Mouse (Mus musculus) heart, postnatal 4 days (tissue): Measurements from ENCODE around the gene Rapgef2. TPM values are rescaled to one million over a fixed set of nuclear protein-coding genes. Genes with fewer than 3 reads are reported as not detected.
A peak's percentile ranks its signal among the peaks of the same experiment; 100 is the strongest.

Experiments used
- DNase-seq: peaks from one replicate; pipeline ENCODE4 v3.0.0; 2021
- total RNA-seq, 2 experiments: library from RNA; stranded (reverse); gene quantifications; 2 replicates each; pipeline ENCODE4 v1.2.3; 2021

Rapgef2 gene
- total RNA-seq, 2 experiments from 2014 or later = 37.0 to 40.6 TPM

- no peak for DNase-seq
Observed at GRCm38 (mm10) chr3:79283031-79283430, 3.3 kb downstream of the Rapgef2 start.

GRCm38 (mm10) chr3:79275856-79276645 lies 10.3 kb downstream of the Rapgef2 start:
- no peak for DNase-seq

- no peak for DNase-seq
Observed at GRCm38 (mm10) chr3:79273350-79273749, 13.0 kb downstream of the Rapgef2 start.

- no peak for DNase-seq
Observed at GRCm38 (mm10) chr3:79272939-79273338, 13.4 kb downstream of the Rapgef2 start.

- DNase-seq = no peak
Observed at GRCm38 (mm10) chr3:79270980-79271555, 15.2 kb downstream of the Rapgef2 start.

GRCm38 (mm10) chr3:79269872-79270271 lies 16.4 kb downstream of the Rapgef2 start:
- no peak for DNase-seq

- no peak for DNase-seq
Observed at GRCm38 (mm10) chr3:79266976-79267375, 19.3 kb downstream of the Rapgef2 start.

GRCm38 (mm10) chr3:79261816-79262316 lies 24.5 kb downstream of the Rapgef2 start:
- DNase-seq = no peak

- no peak for DNase-seq
Observed at GRCm38 (mm10) chr3:79254023-79254422, 32.3 kb downstream of the Rapgef2 start.

- DNase-seq = no peak
Observed at GRCm38 (mm10) chr3:79253416-79253815, 32.9 kb downstream of the Rapgef2 start.

- DNase-seq = no peak
Observed at GRCm38 (mm10) chr3:79252921-79253394, 33.4 kb downstream of the Rapgef2 start.

GRCm38 (mm10) chr3:79249955-79250354 lies 36.4 kb downstream of the Rapgef2 start:
- DNase-seq = no peak

GRCm38 (mm10) chr3:79248659-79249235 lies 37.6 kb downstream of the Rapgef2 start:
- no peak for DNase-seq

GRCm38 (mm10) chr3:79248208-79248607 lies 38.1 kb downstream of the Rapgef2 start:
- DNase-seq = no peak

- peak; percentile 45 for DNase-seq
Observed at GRCm38 (mm10) chr3:79244347-79244746, 42.0 kb downstream of the Rapgef2 start.

- no peak for DNase-seq
Observed at GRCm38 (mm10) chr3:79242922-79243705, 43.2 kb downstream of the Rapgef2 start.

GRCm38 (mm10) chr3:79242298-79242697 lies 44.0 kb downstream of the Rapgef2 start:
- no peak for DNase-seq

- DNase-seq = no peak
Observed at GRCm38 (mm10) chr3:79239066-79239462, 47.3 kb downstream of the Rapgef2 start.

- DNase-seq = no peak
Observed at GRCm38 (mm10) chr3:79238456-79239065, 47.8 kb downstream of the Rapgef2 start.

- peak; percentile 33 for DNase-seq
Observed at GRCm38 (mm10) chr3:79237619-79238342, 48.5 kb downstream of the Rapgef2 start.

GRCm38 (mm10) chr3:79234485-79234884 lies 51.8 kb downstream of the Rapgef2 start:
- no peak for DNase-seq
